Mouse (Mus musculus) MEL (cell line): ENCODE results near the gene Rpl7l1. TPM values are rescaled to one million over a fixed set of nuclear protein-coding genes. Genes with fewer than 3 reads are reported as not detected.

Experiments used
- DNase-seq: peaks from one replicate; pipeline ENCODE4 v3.0.0; 2011; ENCODE audit warnings: low read depth, low spot score
- H3K27ac ChIP-seq: 2 replicates; pipeline ENCODE4 v1.5.1; 2012; ENCODE audit warnings: low read depth, mild to moderate bottlenecking, control low read depth, low read length, moderate library complexity; ENCODE audit not compliant: control insufficient read depth
- H3K27me3 ChIP-seq, 2 experiments: fragments of 150-350 bp in 1 of 2; sonication (generic) in 1 of 2; 2 replicates each; pipeline ENCODE4 v1.6.1; 2012; ENCODE audit warnings: low read length in 2 of 2, mild to moderate bottlenecking in 2 of 2, improper control_type of control experiment in 1 of 2, moderate library complexity in 1 of 2; ENCODE audit not compliant: insufficient read depth in 2 of 2, control insufficient read depth in 1 of 2
- H3K36me3 ChIP-seq, 2 experiments: 2 replicates each; pipeline ENCODE4 v1.6.1; 2012 to 2014; ENCODE audit warnings: low read length in 2 of 2, improper control_type of control experiment in 1 of 2, inconsistent platforms in 1 of 2, mild to moderate bottlenecking in 1 of 2; ENCODE audit not compliant: insufficient read depth in 2 of 2, control insufficient read depth in 1 of 2
- H3K4me1 ChIP-seq, 2 experiments: fragments of 150-350 bp in 1 of 2; sonication (generic) in 1 of 2; 2 replicates each; pipeline ENCODE4 v1.6.1; 2012; ENCODE audit warnings: low read length in 2 of 2, improper control_type of control experiment in 1 of 2, mild to moderate bottlenecking in 1 of 2; ENCODE audit not compliant: insufficient read depth in 2 of 2, control insufficient read depth in 1 of 2
- H3K4me3 ChIP-seq, 2 experiments: fragments of 150-350 bp in 1 of 2; sonication (generic) in 1 of 2; 2 replicates each; pipeline ENCODE4 v1.5.1; 2012; ENCODE audit warnings: low read depth in 2 of 2, low read length in 2 of 2, mild to moderate bottlenecking in 2 of 2, moderate library complexity in 2 of 2, control low read depth in 1 of 2, improper control_type of control experiment in 1 of 2; ENCODE audit not compliant: control insufficient read depth in 1 of 2, insufficient read depth in 1 of 2
- H3K79me2 ChIP-seq: 2 replicates; pipeline ENCODE4 v1.6.1; 2012; ENCODE audit warnings: mild to moderate bottlenecking, low read length, moderate library complexity; ENCODE audit not compliant: control insufficient read depth, poor library complexity, insufficient read depth
- H3K9ac ChIP-seq: 2 replicates; pipeline ENCODE4 v1.6.1; 2012; ENCODE audit warnings: low read depth, mild to moderate bottlenecking, control low read depth, low read length, moderate library complexity; ENCODE audit not compliant: control insufficient read depth, poor library complexity, severe bottlenecking
- H3K9me3 ChIP-seq: fragments of 150-350 bp; sonication (generic); replicated peaks from 2 replicates; pipeline ENCODE4 v1.6.1; 2012; ENCODE audit warnings: mild to moderate bottlenecking, low read length, improper control_type of control experiment, moderate library complexity; ENCODE audit not compliant: insufficient read depth
- CHD1 ChIP-seq: IDR thresholded peaks from 2 replicates; pipeline ENCODE4 v1.6.1; 2012; ENCODE audit warnings: low read depth, mild to moderate bottlenecking, inconsistent platforms, low read length, improper control_type of control experiment
- CTCF ChIP-seq, 3 experiments: IDR thresholded peaks in 2 of 3; conservative IDR thresholded peaks in 1 of 3; 2 replicates each; pipeline ENCODE4 v1.5.1; 2011 to 2012; ENCODE audit warnings: low read length in 3 of 3, low read depth in 2 of 3, mild to moderate bottlenecking in 2 of 3, improper control_type of control experiment in 1 of 3, inconsistent platforms in 1 of 3, mixed read lengths in 1 of 3, moderate library complexity in 1 of 3; ENCODE audit not compliant: control insufficient read depth in 1 of 3, insufficient read depth in 1 of 3, poor library complexity in 1 of 3, severe bottlenecking in 1 of 3
- ETS1 ChIP-seq: IDR thresholded peaks from 2 replicates; pipeline ENCODE4 v1.6.1; 2012; ENCODE audit warnings: low read depth, mild to moderate bottlenecking, inconsistent platforms, low read length, improper control_type of control experiment, moderate library complexity
- KAT2A ChIP-seq: conservative IDR thresholded peaks from 2 replicates; pipeline ENCODE4 v1.6.1; 2012; ENCODE audit warnings: low read depth, low read length, improper control_type of control experiment, inconsistent platforms
- MAFK ChIP-seq: IDR thresholded peaks from 2 replicates; pipeline ENCODE4 v1.6.1; 2011; ENCODE audit warnings: low read depth, mild to moderate bottlenecking, low read length, improper control_type of control experiment, borderline replicate concordance
- MAZ ChIP-seq: IDR thresholded peaks from 2 replicates; pipeline ENCODE4 v1.6.1; 2012; ENCODE audit warnings: low read depth, mild to moderate bottlenecking, inconsistent platforms, low read length, improper control_type of control experiment
- MXI1 ChIP-seq: IDR thresholded peaks from 2 replicates; pipeline ENCODE4 v1.6.1; 2011; ENCODE audit warnings: mild to moderate bottlenecking, low read depth, low read length, improper control_type of control experiment
- MYB ChIP-seq: IDR thresholded peaks from 2 replicates; pipeline ENCODE4 v1.6.1; 2011; ENCODE audit warnings: mild to moderate bottlenecking, low read depth, low read length, improper control_type of control experiment
- MYC ChIP-seq: IDR thresholded peaks from 2 replicates; pipeline ENCODE4 v1.6.1; 2011; ENCODE audit warnings: low read depth, mild to moderate bottlenecking, low read length, improper control_type of control experiment, moderate library complexity
- NRF1 ChIP-seq: IDR thresholded peaks from 2 replicates; pipeline ENCODE4 v1.6.1; 2014; ENCODE audit warnings: low read depth, mild to moderate bottlenecking, inconsistent platforms, low read length, improper control_type of control experiment, moderate library complexity; ENCODE audit not compliant: poor library complexity, insufficient read depth, severe bottlenecking
- POLR2AphosphoS2 ChIP-seq: IDR thresholded peaks from 2 replicates; pipeline ENCODE4 v1.6.1; 2011; ENCODE audit warnings: low read length, improper control_type of control experiment
- SMC3 ChIP-seq: IDR thresholded peaks from 2 replicates; pipeline ENCODE4 v1.6.1; 2011; ENCODE audit warnings: low read depth, low read length, improper control_type of control experiment
- TAL1 ChIP-seq: IDR thresholded peaks from 2 replicates; pipeline ENCODE4 v1.6.1; 2012; ENCODE audit warnings: mild to moderate bottlenecking, inconsistent platforms, low read length, moderate library complexity, mixed read lengths
- TBP ChIP-seq: IDR thresholded peaks from 2 replicates; pipeline ENCODE4 v1.8.0; 2011; ENCODE audit warnings: low read depth, low read length, improper control_type of control experiment
- UBTF ChIP-seq: IDR thresholded peaks from 2 replicates; pipeline ENCODE4 v1.6.1; 2012; ENCODE audit warnings: low read depth, mild to moderate bottlenecking, inconsistent platforms, low read length, improper control_type of control experiment, moderate library complexity, borderline replicate concordance; ENCODE audit not compliant: insufficient read depth
- USF1 ChIP-seq: IDR thresholded peaks from 2 replicates; pipeline ENCODE4 v1.6.1; 2014; ENCODE audit warnings: low read depth, mild to moderate bottlenecking, inconsistent platforms, low read length, improper control_type of control experiment, moderate library complexity
- ZNF384 ChIP-seq: IDR thresholded peaks from 2 replicates; pipeline ENCODE4 v1.6.1; 2012; ENCODE audit warnings: low read depth, mild to moderate bottlenecking, inconsistent platforms, low read length, improper control_type of control experiment
- polyA plus RNA-seq, 2 experiments: library from polyadenylated mRNA; stranded (reverse) in 1 of 2; unstranded in 1 of 2; fragments of >175 nt in 1 of 2; fragments of >200 nt in 1 of 2; gene quantifications; 2 replicates each; pipeline versions ENCODE4 v1.2.1 to v1.2.4; 2012; ENCODE audit warnings: low replicate concordance in 2 of 2, low read depth in 1 of 2; ENCODE audit not compliant: insufficient read length in 2 of 2, insufficient read depth in 1 of 2, missing spikeins in 1 of 2
- total RNA-seq: library from RNA; depleted of rRNA; stranded (reverse); fragments of 300-350 nt; gene quantifications from 2 replicates; pipeline ENCODE4 v1.2.3, GENCODE M21; 2012

Rpl7l1 gene
- total and polyA plus RNA-seq, 3 experiments, result 166 to 342 (median 174) TPM

- H3K27me3 ChIP-seq, result no peaks in the 10 kb centered on the region
- H3K4me3 ChIP-seq, result no peak overlapping the region
- no peaks in the 10 kb centered on the region for H3K9me3 ChIP-seq
- no peak overlapping the region for H3K9ac ChIP-seq
- H3K36me3 ChIP-seq, result peaks cover 12% of the 10 kb centered on the region in 2 experiments
- no peak overlapping the region for H3K27ac ChIP-seq
- peaks cover 2 to 9% of the 10 kb centered on the region in 2 experiments; a peak in 3 of 4 replicates for H3K4me1 ChIP-seq
- no peak for TF ChIP-seq MYB
- TF ChIP-seq NRF1, result no peak
- TF ChIP-seq MAFK, result no peak
- no peak for TF ChIP-seq MXI1
- TF ChIP-seq POLR2AphosphoS2, result no peak
- no peak for TF ChIP-seq ZNF384
- TF ChIP-seq MYC, result no peak
- TF ChIP-seq TBP, result no peak
- no peak for TF ChIP-seq USF1
- no peak for DNase-seq
- peaks cover 27% of the 10 kb centered on the region for H3K79me2 ChIP-seq
Observed at GRCm38 (mm10) chr17:46747806-46748205, 34.7 kb downstream of the Rpl7l1 start.

- TF ChIP-seq ETS1 (no peak), UBTF (no peak), TAL1 (no peak), TBP (no peak), MXI1 (no peak), CTCF (IDR thresholded peaks at IDR 0.05 in 2 of 3, conservative IDR thresholded peaks at IDR 0.05 in 1 of 3; ENCODE audit: control insufficient read depth in 1 of 3, insufficient read depth in 1 of 3, low read depth in 2 of 3, low read length in 3 of 3, poor library complexity in 1 of 3, severe bottlenecking in 1 of 3) (no peak), SMC3 (no peak), CHD1 (no peak), MAZ (no peak), NRF1 (no peak), KAT2A (no peak)
- H3K27ac ChIP-seq, result no peak overlapping the region
- no peaks in the 10 kb centered on the region for H3K27me3 ChIP-seq
- DNase-seq, result no peak
- peaks cover 9 to 12% of the 10 kb centered on the region in 2 experiments for H3K36me3 ChIP-seq
- no peaks in the 10 kb centered on the region for H3K9me3 ChIP-seq
- H3K9ac ChIP-seq, result no peak overlapping the region
- H3K4me1 ChIP-seq, result peaks cover 2 to 6% of the 10 kb centered on the region in 2 experiments; a peak in 3 of 4 replicates
- peaks cover 27% of the 10 kb centered on the region for H3K79me2 ChIP-seq
- no peak overlapping the region for H3K4me3 ChIP-seq
Observed at GRCm38 (mm10) chr17:46747234-46747633, 35.2 kb downstream of the Rpl7l1 start.
